In the genomic region with DNA sequence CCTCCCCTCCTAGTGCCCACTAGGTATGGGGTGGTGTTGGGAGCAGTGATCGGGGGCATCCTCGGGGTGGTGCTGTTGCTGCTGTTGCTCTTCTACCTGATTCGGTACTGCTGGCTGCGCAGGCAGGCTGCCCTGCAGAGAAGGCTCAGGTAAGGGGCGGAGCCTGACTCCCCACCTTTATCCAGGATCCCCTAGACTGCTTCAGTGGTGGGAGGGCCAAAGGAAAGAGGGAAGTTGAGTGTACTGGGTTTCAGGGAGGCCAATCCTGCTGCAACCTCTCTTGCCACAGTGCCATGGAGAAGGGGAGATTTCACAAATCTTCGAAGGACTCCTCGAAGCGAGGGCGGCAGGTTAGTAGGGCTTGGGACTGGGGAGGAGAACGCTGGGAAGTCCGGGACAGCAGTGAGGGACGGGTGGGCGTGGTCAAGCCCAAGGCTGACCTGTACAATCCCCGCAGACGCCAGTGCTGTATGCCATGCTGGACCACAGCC, we compare ENCODE assay signal across 7 mouse cellular contexts. TPM values are rescaled to one million over a fixed set of nuclear protein-coding genes. Genes with fewer than 3 reads are reported as not detected.
DNase-seq lines count a peak whose midpoint lies in the region; ATAC-seq lines count a peak whose summit lies in the region.

No protein-coding gene starts in this region.

- peak overlapping the region; percentile 56 for H3K4me2 ChIP-seq in liver, embryonic 11.5 days

- H3K27me3 ChIP-seq in hindbrain, embryonic 10.5 days (ENCODE audit: insufficient read depth, poor library complexity, severe bottlenecking): peaks cover 75% of the 10 kb centered on the region
- H3K27me3 ChIP-seq in liver, embryonic 11.5 days (replicated peaks; ENCODE audit: control insufficient read depth, insufficient read depth, low read length): peaks cover 38% of the 10 kb centered on the region

- peaks cover 18% of the 10 kb centered on the region for H3K4me1 ChIP-seq in hindbrain, embryonic 10.5 days (replicated peaks)
- H3K4me1 ChIP-seq in liver, embryonic 11.5 days (replicated peaks; ENCODE audit: control insufficient read depth, insufficient read depth, low read length): peaks cover 3% of the 10 kb centered on the region; the same call in 1 of the 2 replicates

- peak overlapping the region; percentile 45 for H3K4me3 ChIP-seq in hindbrain, embryonic 10.5 days
- peak overlapping the region; percentile 18 for H3K4me3 ChIP-seq in liver, embryonic 11.5 days (ENCODE audit: low read depth, low read length)

- H3K9me3 ChIP-seq in hindbrain, embryonic 10.5 days: no peaks in the 10 kb centered on the region
- no peaks in the 10 kb centered on the region for H3K9me3 ChIP-seq in liver, embryonic 11.5 days (ENCODE audit: control insufficient read depth, low read length)

- H3K9ac ChIP-seq in liver, embryonic 11.5 days (ENCODE audit: low read depth, low read length): no peak overlapping the region

- no peaks in the 10 kb centered on the region for H3K36me3 ChIP-seq in hindbrain, embryonic 10.5 days
- H3K36me3 ChIP-seq in liver, embryonic 11.5 days (ENCODE audit: control insufficient read depth, insufficient read depth, low read length): no peaks in the 10 kb centered on the region

- H3K27ac ChIP-seq in hindbrain, embryonic 10.5 days: no peak overlapping the region
- H3K27ac ChIP-seq in liver, embryonic 11.5 days (ENCODE audit: low read depth, low read length): no peak overlapping the region

- DNase-seq in urinary bladder, postnatal 14 days (ENCODE audit: low spot score): peak; percentile 7
- DNase-seq in urinary bladder, postnatal 10 days (ENCODE audit: low spot score): no peak
- peak; percentile 18 for DNase-seq in hindbrain, embryonic 10.5 days (ENCODE audit: low spot score)
- no peak for DNase-seq in liver, embryonic 11.5 days (ENCODE audit: low spot score)
- peak; percentile 16 for DNase-seq in neural tube, embryonic 10.5 days (ENCODE audit: extremely low spot score, low spot score)
- DNase-seq in cerebellum, postnatal 25 days: no peak
- no peak for DNase-seq in layer of hippocampus, adult 18-20 months (ENCODE audit: low spot score in 2 of 2)

- 4% methylated on average over 15 of the region's 15 CpGs for WGBS in hindbrain, embryonic 10.5 days
- WGBS in liver, embryonic 11.5 days: 4% methylated on average over 15 of the region's 15 CpGs

- ATAC-seq in liver, embryonic 11.5 days (replicated peaks; ENCODE audit: low FRiP score): no peak

RNA-seq across cellular contexts. Expression of a gene that starts 9.0 kb away (rescaled TPM):
- polyA plus RNA-seq in hindbrain, embryonic 10.5 days (2016; fragmentation: Nextera tagmentation; extraction: Ambion mirVana): 1.3 and 1.6 TPM in 2 replicates
- polyA plus RNA-seq in liver, embryonic 11.5 days (2014; fragmentation: Nextera tagmentation; extraction: Ambion mirVana): 0.14 TPM in 1 of 2 replicates, not detected in the other
- total RNA-seq in layer of hippocampus, adult 18-20 months (2021): not detected

RNA-seq across cellular contexts. Expression of a gene that starts 9.1 kb away (rescaled TPM):
- polyA plus RNA-seq in hindbrain, embryonic 10.5 days (2016; fragmentation: Nextera tagmentation; extraction: Ambion mirVana): 295 and 301 TPM in 2 replicates
- 261 and 281 TPM in 2 replicates for polyA plus RNA-seq in liver, embryonic 11.5 days (2014; fragmentation: Nextera tagmentation; extraction: Ambion mirVana)
- 100 to 1,000 TPM; 181 to 187 TPM for total RNA-seq in layer of hippocampus, adult 18-20 months (2021)

RNA-seq across cellular contexts. Expression of a gene that starts 36.5 kb away (rescaled TPM):
- 19.9 and 32.8 TPM in 2 replicates for polyA plus RNA-seq in hindbrain, embryonic 10.5 days (2016; fragmentation: Nextera tagmentation; extraction: Ambion mirVana)
- 1.2 and 1.9 TPM in 2 replicates for polyA plus RNA-seq in liver, embryonic 11.5 days (2014; fragmentation: Nextera tagmentation; extraction: Ambion mirVana)
- 10 to 100 TPM; 47.5 to 47.7 TPM for total RNA-seq in layer of hippocampus, adult 18-20 months (2021)

RNA-seq across cellular contexts. Expression of a gene that starts 45.8 kb away (rescaled TPM):
- 5.4 and 13.0 TPM in 2 replicates for polyA plus RNA-seq in hindbrain, embryonic 10.5 days (2016; fragmentation: Nextera tagmentation; extraction: Ambion mirVana)
- 1.4 and 2.2 TPM in 2 replicates for polyA plus RNA-seq in liver, embryonic 11.5 days (2014; fragmentation: Nextera tagmentation; extraction: Ambion mirVana)
- total RNA-seq in layer of hippocampus, adult 18-20 months (2021): 1 to 10 TPM; 1.5 to 2.0 TPM

RNA-seq across cellular contexts. Expression of a gene that starts 54.2 kb away (rescaled TPM):
- polyA plus RNA-seq in hindbrain, embryonic 10.5 days (2016; fragmentation: Nextera tagmentation; extraction: Ambion mirVana): 0.21 and 0.27 TPM in 2 replicates
- 0.16 TPM in 2 replicates for polyA plus RNA-seq in liver, embryonic 11.5 days (2014; fragmentation: Nextera tagmentation; extraction: Ambion mirVana)
- total RNA-seq in layer of hippocampus, adult 18-20 months (2021): under 1 TPM in 1 of 2 experiments, not detected in 1; 0.17 TPM

Comparison
In these comparisons a context has a peak if more than half of its experiments do, and no peak if none do; other contexts are left out.
1. DNase-seq: peak in urinary bladder, postnatal 14 days (single experiment), hindbrain, embryonic 10.5 days (single experiment) and neural tube, embryonic 10.5 days (single experiment); none in urinary bladder, postnatal 10 days (single experiment), liver, embryonic 11.5 days (single experiment), cerebellum, postnatal 25 days (0 of 2) and layer of hippocampus, adult 18-20 months (0 of 2).